Mouse (Mus musculus) ES-Bruce4 (cell line): ENCODE measurements around the gene Atp2a2.

Source experiments
- CTCF ChIP-seq: IDR thresholded peaks from one replicate; pipeline ENCODE4 v1.8.1; 2011; ENCODE audit warnings: low read depth, low read length
- EP300 ChIP-seq: IDR thresholded peaks from 2 replicates; pipeline ENCODE4 v1.6.1; 2011; ENCODE audit warnings: low read depth, low read length; ENCODE audit not compliant: insufficient read depth
- POLR2A ChIP-seq: IDR thresholded peaks from one replicate; pipeline ENCODE4 v1.8.1; 2011; ENCODE audit warnings: low read length; ENCODE audit not compliant: insufficient read depth

DNA sequence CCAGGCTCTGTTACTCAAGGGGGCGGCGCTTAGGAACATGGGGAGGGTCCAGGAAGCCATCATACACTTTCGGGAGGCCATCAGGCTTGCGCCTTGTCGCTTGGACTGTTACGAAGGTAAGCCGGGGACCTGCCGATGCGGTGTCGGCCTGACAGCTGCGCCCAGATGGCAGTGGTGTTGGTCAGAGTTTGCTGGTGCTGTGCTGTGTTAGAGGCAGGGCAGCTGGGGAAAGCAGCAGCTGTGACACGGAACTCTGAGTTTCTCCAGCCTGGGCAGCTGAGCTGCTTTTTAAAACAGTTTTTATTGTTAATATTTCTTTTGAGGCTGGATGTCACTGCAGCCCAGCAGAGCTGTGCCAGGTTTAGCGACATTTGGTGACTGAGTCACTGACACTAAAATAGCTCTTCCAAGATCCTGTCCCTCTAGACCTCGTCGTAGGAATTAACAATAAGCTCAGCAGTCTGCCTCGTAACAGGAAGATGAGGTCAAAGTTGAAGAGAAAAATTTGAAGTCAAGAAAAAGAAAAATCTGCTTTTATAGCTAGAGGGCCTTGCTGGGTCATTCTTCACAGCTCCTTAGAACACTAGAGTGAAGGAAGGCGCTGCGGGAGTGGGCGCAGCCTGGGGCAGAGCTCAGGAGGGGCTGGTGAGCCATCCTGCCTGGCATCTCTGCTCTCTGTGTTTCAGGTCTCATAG is 62.5 kb downstream of the Atp2a2 start:
- TF ChIP-seq EP300 = no peak
- no peak for TF ChIP-seq CTCF
- no peak for TF ChIP-seq POLR2A
